Mouse (Mus musculus) brain, embryonic 14.5 days (tissue): ENCODE data around the gene Cdkn2aip. TPM values are rescaled to one million over a fixed set of nuclear protein-coding genes. Genes with fewer than 3 reads are reported as not detected.

ENCODE experiments used
- DNase-seq: peaks from one replicate; pipeline ENCODE4 v3.0.0-alpha.2; 2011; ENCODE audit warnings: low read depth
- CTCF ChIP-seq: fragments of 200-500 bp; IDR thresholded peaks from 2 replicates; pipeline ENCODE4 v1.5.1; 2012; ENCODE audit warnings: inconsistent platforms, mild to moderate bottlenecking, moderate library complexity, borderline replicate concordance; ENCODE audit not compliant: insufficient read depth, insufficient read length; ENCODE audit errors: extremely low read depth
- POLR2A ChIP-seq: fragments of 200-500 bp; IDR thresholded peaks from 2 replicates; pipeline ENCODE4 v1.6.1; 2012; ENCODE audit warnings: mild to moderate bottlenecking, inconsistent platforms, borderline replicate concordance; ENCODE audit not compliant: poor library complexity, insufficient read depth, insufficient read length, severe bottlenecking; ENCODE audit errors: extremely low read depth
- polyA plus RNA-seq: library from polyadenylated mRNA; depleted of rRNA; stranded (reverse); fragments of >200 nt; gene quantifications from 2 replicates; pipeline ENCODE4 v1.2.3, GENCODE M21; 2012

Cdkn2aip gene
- polyA plus RNA-seq, 1 experiment, result 19.9 TPM

- TF ChIP-seq CTCF, result no peak
- TF ChIP-seq POLR2A, result no peak
- DNase-seq, result no peak
These were observed 29.3 kb upstream of the Cdkn2aip start for GRCm38 (mm10) chr8:47742992-47743391.

GRCm38 (mm10) chr8:47742372-47742771, 28.6 kb upstream of the Cdkn2aip start:
- DNase-seq, result no peak
- TF ChIP-seq CTCF, result no peak
- TF ChIP-seq POLR2A, result no peak

- TF ChIP-seq POLR2A, result no peak
- no peak for TF ChIP-seq CTCF
- DNase-seq, result peak; percentile 57
These were observed 23.4 kb upstream of the Cdkn2aip start for GRCm38 (mm10) chr8:47737120-47737519.

DNA sequence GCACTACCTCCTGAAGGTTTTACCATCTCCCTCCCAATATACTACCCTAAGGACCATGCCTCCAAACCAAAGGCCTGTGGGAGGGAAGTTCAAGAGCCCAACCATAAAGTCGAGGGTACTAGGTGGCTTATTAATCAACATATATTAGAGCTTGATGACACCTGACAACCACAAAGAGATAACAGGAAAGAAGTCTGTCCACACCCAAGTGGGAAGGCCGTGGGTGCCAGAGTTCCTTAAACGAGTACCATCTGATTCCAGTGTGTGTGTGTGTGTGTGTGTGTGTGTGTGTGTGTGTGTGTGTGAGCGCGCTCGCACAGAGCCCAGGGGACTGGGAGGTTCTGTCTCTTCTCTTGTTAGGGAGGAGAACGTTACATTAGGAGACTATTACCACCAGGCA, 15.6 kb upstream of the Cdkn2aip start:
- no peak for DNase-seq
- TF ChIP-seq CTCF, result no peak
- no peak for TF ChIP-seq POLR2A

DNA sequence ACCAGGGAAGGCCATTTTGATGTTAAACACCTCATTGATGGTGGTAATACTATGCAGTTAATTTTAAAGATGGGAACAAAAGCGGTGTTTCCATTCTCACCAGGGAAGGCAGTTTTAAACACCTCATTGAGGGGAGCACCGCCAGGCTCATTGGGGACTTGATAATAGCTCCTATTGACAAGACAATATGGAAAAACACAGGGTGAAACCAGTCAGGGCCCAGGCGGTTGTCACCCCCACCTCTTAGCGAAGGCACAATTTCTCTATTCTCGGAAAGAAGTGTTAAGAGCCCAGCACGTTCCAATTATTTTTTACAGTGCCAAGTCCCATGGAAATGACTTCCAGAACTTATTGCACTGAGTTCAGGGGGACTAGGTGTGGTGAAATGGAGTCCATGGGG, 13.2 kb upstream of the Cdkn2aip start:
- DNase-seq, result peak; percentile 60
- TF ChIP-seq POLR2A (no peak), CTCF (no peak)

- no peak for TF ChIP-seq POLR2A
- TF ChIP-seq CTCF, result no peak
- DNase-seq, result no peak
These were observed 7.9 kb upstream of the Cdkn2aip start for GRCm38 (mm10) chr8:47721609-47722008.

GRCm38 (mm10) chr8:47718641-47719040, 4.9 kb upstream of the Cdkn2aip start:
- DNase-seq, result peak; percentile 27
- TF ChIP-seq CTCF (no peak), POLR2A (no peak)

DNA sequence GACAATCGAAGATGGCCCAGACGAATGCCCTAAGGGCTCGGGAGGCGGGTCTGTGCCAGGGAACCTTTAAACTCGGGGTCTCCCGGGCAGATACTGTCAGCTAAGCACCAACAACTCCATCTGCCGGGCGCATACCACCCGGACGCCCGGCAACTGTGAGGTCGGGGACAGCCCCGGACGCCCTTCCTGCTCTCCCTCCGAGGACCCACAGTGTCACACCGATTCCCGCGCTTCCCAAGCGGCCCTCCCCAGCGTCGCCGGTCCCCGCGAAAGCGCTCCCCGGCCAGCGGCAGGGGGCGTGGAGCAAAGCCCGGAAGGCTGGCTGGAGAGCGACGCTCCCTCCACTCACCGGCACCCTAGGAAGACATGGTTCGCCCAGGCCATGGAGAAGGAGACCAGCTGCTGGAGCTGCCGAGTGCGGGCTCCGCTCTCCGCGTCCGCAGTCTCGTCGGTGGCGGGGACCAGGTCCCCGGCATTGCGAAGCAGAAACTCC, 515 bp downstream of the Cdkn2aip start:
- DNase-seq, result no peak
- TF ChIP-seq POLR2A (no peak), CTCF (no peak)

DNA sequence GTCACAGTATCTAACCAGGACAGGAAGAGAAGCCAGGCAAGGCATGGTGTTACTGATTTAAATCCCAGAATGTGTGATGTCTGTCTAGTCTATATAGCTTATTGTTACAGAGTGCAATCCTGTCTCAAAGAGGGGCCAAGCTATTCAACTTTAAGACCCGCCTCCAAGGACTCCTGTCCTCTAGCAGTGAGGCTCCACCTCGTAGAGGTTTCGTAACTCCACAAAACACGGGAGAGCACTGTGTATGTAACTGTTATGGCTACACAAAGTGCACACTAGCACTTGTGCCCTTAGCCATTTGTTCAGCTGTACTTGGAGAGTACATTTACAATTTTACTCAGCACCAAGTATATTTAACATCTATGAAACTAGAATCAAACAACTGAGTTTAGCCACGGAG, 5.6 kb downstream of the Cdkn2aip start:
- TF ChIP-seq POLR2A (no peak), CTCF (no peak)
- no peak for DNase-seq

- TF ChIP-seq POLR2A, result no peak
- TF ChIP-seq CTCF, result no peak
- DNase-seq, result no peak
These were observed 7.0 kb downstream of the Cdkn2aip start for GRCm38 (mm10) chr8:47706746-47707145.

DNA sequence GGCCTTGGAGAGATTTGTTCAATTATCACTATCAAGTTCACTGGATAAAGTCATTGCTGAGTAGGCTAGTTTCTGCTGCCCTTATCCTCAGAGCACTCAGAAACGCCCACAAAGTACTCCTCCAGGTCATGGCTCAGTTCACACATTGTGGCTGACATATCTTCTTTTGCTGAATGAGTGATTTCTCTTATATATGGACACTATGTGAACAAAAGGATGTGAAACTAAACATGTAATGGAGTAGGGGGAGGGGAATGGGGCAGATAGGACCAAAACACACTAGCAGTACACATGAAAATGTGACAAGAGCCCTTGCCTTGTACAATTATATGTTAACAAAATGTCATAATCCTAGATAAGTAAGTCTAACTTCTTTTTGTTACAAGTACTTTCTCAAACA, 11.4 kb downstream of the Cdkn2aip start:
- TF ChIP-seq POLR2A, result no peak
- no peak for TF ChIP-seq CTCF

DNA sequence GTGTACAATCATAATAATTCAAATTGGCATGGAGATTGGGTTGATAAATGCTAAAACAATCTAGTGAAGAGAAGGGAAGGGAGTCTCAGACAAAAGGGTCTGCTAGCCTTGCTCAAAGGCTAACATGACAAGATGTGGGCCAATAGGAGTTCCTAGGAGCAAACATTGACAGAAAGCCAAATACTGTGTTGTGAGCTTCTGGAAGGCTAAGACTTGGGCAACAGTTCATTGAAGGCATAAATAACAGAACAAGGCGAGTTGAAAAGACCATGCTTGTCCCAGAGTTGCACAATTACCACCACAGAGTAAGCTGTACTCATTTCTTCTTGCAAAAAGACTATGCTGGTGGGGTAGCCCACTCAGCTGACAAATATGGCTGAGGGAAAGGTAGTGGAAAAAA, 16.0 kb downstream of the Cdkn2aip start:
- no peak for DNase-seq
- TF ChIP-seq CTCF, result no peak
- no peak for TF ChIP-seq POLR2A

More for the DNA sequence above, 11.4 kb downstream of the Cdkn2aip start:
- DNase-seq, result no peak

GRCm38 (mm10) chr8:47695431-47696105, 18.2 kb downstream of the Cdkn2aip start:
- DNase-seq, result no peak
- TF ChIP-seq CTCF, result no peak
- TF ChIP-seq POLR2A, result no peak

- TF ChIP-seq CTCF (peak; percentile 77; the same call in 1 of the 2 replicates), POLR2A (no peak)
- peak; percentile 87 for DNase-seq
These were observed 20.6 kb downstream of the Cdkn2aip start for GRCm38 (mm10) chr8:47693119-47693518.
